In the genomic region with DNA sequence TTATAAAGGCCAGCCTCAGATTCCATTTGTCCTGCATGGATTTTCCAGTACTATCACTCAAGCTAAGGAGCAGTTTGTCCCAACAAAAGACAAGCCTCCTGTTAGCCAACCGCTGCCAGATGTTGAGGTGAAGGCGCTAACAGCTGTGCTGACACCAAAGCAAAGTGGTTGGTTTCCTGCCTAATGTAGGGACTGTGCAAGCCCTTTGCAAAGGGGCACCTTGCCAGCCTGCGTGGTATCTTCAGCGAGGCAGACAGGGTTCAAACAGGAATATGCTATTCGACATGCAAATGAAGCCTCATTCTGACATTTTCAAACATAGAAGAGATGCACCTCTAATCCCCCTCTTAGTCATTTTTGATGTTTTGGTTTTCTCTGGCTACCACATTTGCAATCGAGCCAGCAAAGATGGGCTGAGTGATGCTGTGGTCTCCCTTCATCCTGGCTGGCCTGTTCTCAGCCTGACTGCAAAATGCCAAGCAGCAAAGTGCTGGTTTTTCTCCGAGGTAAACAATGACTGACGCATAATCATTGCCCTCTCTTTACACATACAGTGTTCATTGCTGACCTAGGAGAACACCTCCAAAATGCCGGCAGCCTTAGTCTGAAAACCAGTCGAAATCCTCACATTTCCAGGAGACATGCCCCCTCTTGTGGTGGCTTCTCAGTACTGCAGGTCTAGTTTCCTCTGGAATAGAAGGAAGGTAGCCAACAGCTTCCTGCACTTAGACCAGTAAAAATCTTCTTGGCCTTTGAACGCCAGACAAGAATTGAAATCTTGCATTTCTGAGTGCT, we compare ENCODE assay signal across 8 mouse cellular contexts.
DNase-seq lines count a peak whose midpoint lies in the region; ATAC-seq and TF ChIP-seq lines count a peak whose summit lies in the region.

No protein-coding gene starts in this region.

- no peaks in the 10 kb centered on the region for H3K27me3 ChIP-seq in limb, embryonic 14.5 days (ENCODE audit: control insufficient read depth, insufficient read depth, low read length)
- no peaks in the 10 kb centered on the region for H3K27me3 ChIP-seq in midbrain, postnatal 0 days (ENCODE audit: insufficient read depth, low read length)

- no peak for ATAC-seq in limb, embryonic 14.5 days (ENCODE audit: low FRiP score, low read depth)
- peak; percentile 56; the same call in 1 of the 2 replicates for ATAC-seq in midbrain, postnatal 0 days (ENCODE audit: low FRiP score)

- TF ChIP-seq CTCF in midbrain, postnatal 0 days (IDR thresholded peaks at IDR 0.05) = peak; percentile 96

- DNase-seq in 416B (ENCODE audit: low read depth) = peak; percentile 80
- DNase-seq in adrenal gland, postnatal 10 days = peak; percentile 85
- peak; percentile 81 for DNase-seq in embryo, embryonic 9.5 days (ENCODE audit: extremely low spot score)
- peak; percentile 54 to 75 for DNase-seq in gastrocnemius, postnatal 4 days (ENCODE audit: low spot score in 2 of 2)
- peak; percentile 76 for DNase-seq in kidney, adult 9 months
- peak; percentile 83 for DNase-seq in limb, embryonic 14.5 days (ENCODE audit: low spot score)
- DNase-seq in midbrain, postnatal 0 days (ENCODE audit: low spot score) = peak; percentile 90
- peak; percentile 40 to 54 for DNase-seq in spleen, postnatal 14 days (ENCODE audit: low spot score in 2 of 2)

- H3K4me2 ChIP-seq in limb, embryonic 14.5 days (replicated peaks; ENCODE audit: low read depth, low read length, severe bottlenecking) = no peak overlapping the region
- H3K4me2 ChIP-seq in midbrain, postnatal 0 days (ENCODE audit: low read depth, low read length, poor library complexity, severe bottlenecking) = peak overlapping the region; percentile 35; the same call in 1 of the 2 replicates

- H3K4me3 ChIP-seq in limb, embryonic 14.5 days (replicated peaks; ENCODE audit: low read length) = no peak overlapping the region
- H3K4me3 ChIP-seq in midbrain, postnatal 0 days (ENCODE audit: low read depth, low read length) = no peak overlapping the region

- no peaks in the 10 kb centered on the region for H3K9me3 ChIP-seq in limb, embryonic 14.5 days (ENCODE audit: control insufficient read depth, low read length)
- H3K9me3 ChIP-seq in midbrain, postnatal 0 days (ENCODE audit: low read length) = no peaks in the 10 kb centered on the region

- no peaks in the 10 kb centered on the region for H3K36me3 ChIP-seq in limb, embryonic 14.5 days (ENCODE audit: control insufficient read depth, insufficient read depth, low read length)
- no peaks in the 10 kb centered on the region for H3K36me3 ChIP-seq in midbrain, postnatal 0 days (ENCODE audit: insufficient read depth, low read length)

- H3K9ac ChIP-seq in limb, embryonic 14.5 days (ENCODE audit: low read depth, low read length, severe bottlenecking) = no peak overlapping the region
- no peak overlapping the region for H3K9ac ChIP-seq in midbrain, postnatal 0 days (replicated peaks; ENCODE audit: low read length, poor library complexity, severe bottlenecking)

- WGBS in limb, embryonic 14.5 days = 39% methylated on average over 11 of the region's 11 CpGs
- 46% methylated on average over 11 of the region's 11 CpGs for WGBS in midbrain, postnatal 0 days

- peaks cover 4% of the 10 kb centered on the region; the same call in 1 of the 2 replicates for H3K4me1 ChIP-seq in limb, embryonic 14.5 days (ENCODE audit: control insufficient read depth, insufficient read depth, low read length)
- no peaks in the 10 kb centered on the region for H3K4me1 ChIP-seq in midbrain, postnatal 0 days (ENCODE audit: insufficient read depth, low read length)

- no peak for TF ChIP-seq POLR2A in limb, embryonic 14.5 days (IDR thresholded peaks at IDR 0.05; ENCODE audit: borderline replicate concordance, extremely low read depth, insufficient read depth, insufficient read length)

- no peak overlapping the region for H3K27ac ChIP-seq in limb, embryonic 14.5 days (replicated peaks; ENCODE audit: low read depth, low read length)
- no peak overlapping the region for H3K27ac ChIP-seq in midbrain, postnatal 0 days (ENCODE audit: low read depth, low read length)
